Comparison of ENCODE assay signal across 18 mouse cellular contexts in genomic region chr8:90134626-90135025, GRCm38 (mm10).
"Had no signal": no experiment of that assay in that cellular context is flagged by ENCODE, and none has a peak within 500 bp of the region (broad histone marks: within the 10 kb centered on the region; RNA-seq: fewer than 3 reads in every experiment).

No protein-coding gene starts in this region.

- H3K4me2 ChIP-seq: limb, embryonic 12.5 days; liver, embryonic 13.5 days; lung, embryonic 15.5 days; neural tube, embryonic 15.5 days had no signal

- H3K9me3 ChIP-seq: limb, embryonic 12.5 days; liver, embryonic 13.5 days; lung, embryonic 15.5 days; midbrain, embryonic 10.5 days; neural tube, embryonic 15.5 days had no signal

- H3K27me3 ChIP-seq: limb, embryonic 12.5 days; liver, embryonic 13.5 days; lung, embryonic 15.5 days; neural tube, embryonic 15.5 days had no signal

- H3K4me3 ChIP-seq: limb, embryonic 12.5 days; liver, embryonic 13.5 days; lung, embryonic 15.5 days; midbrain, embryonic 10.5 days; myocyte; neural tube, embryonic 15.5 days had no signal

- H3K36me3 ChIP-seq: limb, embryonic 12.5 days; liver, embryonic 13.5 days; lung, embryonic 15.5 days; midbrain, embryonic 10.5 days; neural tube, embryonic 15.5 days had no signal

- DNase-seq: kidney, postnatal 36 days; layer of hippocampus, adult 9-11 months; layer of hippocampus, postnatal 36 days; liver; liver, embryonic 13.5 days; liver, postnatal 0 days; lung, postnatal 36 days; midbrain, embryonic 14.5 days; right cerebral cortex, adult 18-20 months; right cerebral cortex, postnatal 25 days; thymus, postnatal 14 days had no signal

- H3K9ac ChIP-seq: limb, embryonic 12.5 days; liver, embryonic 13.5 days; liver, postnatal 0 days; lung, embryonic 15.5 days; neural tube, embryonic 15.5 days had no signal

- ATAC-seq: liver, postnatal 0 days had no signal

- H3K4me1 ChIP-seq: liver, embryonic 13.5 days; lung, embryonic 15.5 days; midbrain, embryonic 10.5 days; neural tube, embryonic 15.5 days had no signal

- H3K27ac ChIP-seq: kidney, postnatal 0 days; limb, embryonic 12.5 days; liver, embryonic 13.5 days; lung, embryonic 15.5 days; midbrain, embryonic 10.5 days; neural tube, embryonic 15.5 days; stomach, postnatal 0 days had no signal
